Mouse (Mus musculus) liver, postnatal 0 days (tissue): ENCODE results near the gene Rnf126. TPM values are rescaled to one million over a fixed set of nuclear protein-coding genes. Genes with fewer than 3 reads are reported as not detected.
A peak's percentile ranks its signal among the peaks of the same experiment; 100 is the strongest.

Experiments
- ATAC-seq: fragments of 200-750 bp; cut with Nextera tagmentation; 2 replicates; pipeline ENCODE4 v1.8.0; 2017; ENCODE audit warnings: mild to moderate bottlenecking, moderate library complexity
- DNase-seq: peaks from one replicate; pipeline ENCODE4 v3.0.0-alpha.2; 2016
- H3K27ac ChIP-seq: fragments of 300-500 bp; sonication (generic); 2 replicates; pipeline ENCODE4 v1.5.1; 2014; ENCODE audit warnings: antibody characterized with exemption, moderate library complexity, mild to moderate bottlenecking, low read depth
- H3K27me3 ChIP-seq: fragments of 300-500 bp; sonication (generic); 2 replicates; pipeline ENCODE4 v1.6.1; 2014; ENCODE audit warnings: low read length, control low read depth, mixed read lengths; ENCODE audit not compliant: insufficient read depth
- H3K36me3 ChIP-seq: fragments of 300-500 bp; sonication (generic); replicated peaks from 2 replicates; pipeline ENCODE4 v1.6.1; 2014; ENCODE audit warnings: mild to moderate bottlenecking, control low read depth, low read length, moderate library complexity, mixed read lengths; ENCODE audit not compliant: insufficient read depth
- H3K4me1 ChIP-seq: fragments of 300-500 bp; sonication (generic); 2 replicates; pipeline ENCODE4 v1.6.1; 2014; ENCODE audit warnings: antibody characterized with exemption, mild to moderate bottlenecking, control low read depth; ENCODE audit not compliant: insufficient read depth
- H3K4me2 ChIP-seq: fragments of 300-500 bp; sonication (generic); 2 replicates; pipeline ENCODE4 v1.6.1; 2014; ENCODE audit warnings: low read depth, mild to moderate bottlenecking, low read length, moderate library complexity, mixed read lengths
- H3K4me3 ChIP-seq: fragments of 300-500 bp; sonication (generic); 2 replicates; pipeline ENCODE4 v1.5.1; 2014; ENCODE audit warnings: low read depth, low read length
- H3K9ac ChIP-seq: fragments of 300-500 bp; sonication (generic); replicated peaks from 2 replicates; pipeline ENCODE4 v1.6.1; 2014; ENCODE audit warnings: mild to moderate bottlenecking, moderate library complexity
- H3K9me3 ChIP-seq: fragments of 300-500 bp; sonication (generic); 2 replicates; pipeline ENCODE4 v1.6.1; 2016; ENCODE audit warnings: mild to moderate bottlenecking, control low read depth, low read length, mixed read lengths
- CTCF ChIP-seq: sonication (generic); IDR thresholded peaks from 2 replicates; pipeline ENCODE4 v1.5.1; 2016; ENCODE audit warnings: antibody characterized with exemption, low read depth
- EP300 ChIP-seq: IDR thresholded peaks from 2 replicates; pipeline ENCODE4 v1.6.1; 2016; ENCODE audit warnings: antibody characterized with exemption, low read depth, mild to moderate bottlenecking
- WGBS: fragments of 180-500 bp; shearing (Covaris S2); extraction: QIAGEN DNeasy Blood & Tissue Kit; methylation state at CpG from one replicate; pipeline ENCODE4 v1.1.7; 2014; ENCODE audit not compliant: insufficient replicate concordance; 5-methylcytosine and 5-hydroxymethylcytosine counted together
- polyA plus RNA-seq: library from polyadenylated mRNA; unstranded; fragments of >200 nt; fragmentation: Nextera tagmentation; extraction: Ambion mirVana; gene quantifications from 2 replicates; pipeline ENCODE4 v1.2.1, GENCODE M21; 2015

Gene Rnf126
- polyA plus RNA-seq, 1 experiment from 2014 or later = 28.2 TPM

GRCm38 (mm10) chr10:79735361-79735760, 31.4 kb downstream of the Rnf126 start:
- H3K9me3 ChIP-seq = 0 out of 2 replicates have a peak, but pooled peaks cover 5% of the 10 kb centered on the region
- no peak overlapping the region for H3K9ac ChIP-seq
- ATAC-seq = 0 out of 2 replicates have a peak, but pooled peaks have one; percentile 9
- no peak overlapping the region for H3K4me3 ChIP-seq
- peaks cover 41% of the 10 kb centered on the region for H3K36me3 ChIP-seq
- H3K27ac ChIP-seq = no peak overlapping the region
- no peak overlapping the region for H3K4me2 ChIP-seq
- 55% methylated on average over 46 of the region's 52 CpGs for WGBS
- TF ChIP-seq EP300 (no peak), CTCF (no peak)
- no peak for DNase-seq
- no peaks in the 10 kb centered on the region for H3K4me1 ChIP-seq
- no peaks in the 10 kb centered on the region for H3K27me3 ChIP-seq

GRCm38 (mm10) chr10:79733847-79734246, 32.9 kb downstream of the Rnf126 start:
- Histone ChIP-seq H3K27me3 (no peaks in the 10 kb centered on the region), H3K36me3 (peaks cover 27% of the 10 kb centered on the region), H3K4me2 (no peak overlapping the region), H3K27ac (no peak overlapping the region), H3K9ac (no peak overlapping the region), H3K4me1 (no peaks in the 10 kb centered on the region), H3K4me3 (no peak overlapping the region), H3K9me3 (0 out of 2 replicates have a peak, but pooled peaks cover 5% of the 10 kb centered on the region)
- DNase-seq = no peak
- 92% methylated on average over 15 of the region's 15 CpGs for WGBS
- TF ChIP-seq CTCF = no peak
- TF ChIP-seq EP300 = no peak
- ATAC-seq = no peak

GRCm38 (mm10) chr10:79732500-79732899, 34.3 kb downstream of the Rnf126 start:
- H3K27ac ChIP-seq = no peak overlapping the region
- 0 out of 2 replicates have a peak, but pooled peaks cover 5% of the 10 kb centered on the region for H3K9me3 ChIP-seq
- H3K4me2 ChIP-seq = no peak overlapping the region
- no peak for TF ChIP-seq EP300
- TF ChIP-seq CTCF = peak; percentile 72
- DNase-seq = peak; percentile 61
- peaks cover 20% of the 10 kb centered on the region for H3K36me3 ChIP-seq
- H3K4me3 ChIP-seq = no peak overlapping the region
- no peak for ATAC-seq
- no peaks in the 10 kb centered on the region for H3K27me3 ChIP-seq
- H3K4me1 ChIP-seq = no peaks in the 10 kb centered on the region
- WGBS = 87% methylated on average over 1 of the region's 1 CpGs
- H3K9ac ChIP-seq = no peak overlapping the region

DNA sequence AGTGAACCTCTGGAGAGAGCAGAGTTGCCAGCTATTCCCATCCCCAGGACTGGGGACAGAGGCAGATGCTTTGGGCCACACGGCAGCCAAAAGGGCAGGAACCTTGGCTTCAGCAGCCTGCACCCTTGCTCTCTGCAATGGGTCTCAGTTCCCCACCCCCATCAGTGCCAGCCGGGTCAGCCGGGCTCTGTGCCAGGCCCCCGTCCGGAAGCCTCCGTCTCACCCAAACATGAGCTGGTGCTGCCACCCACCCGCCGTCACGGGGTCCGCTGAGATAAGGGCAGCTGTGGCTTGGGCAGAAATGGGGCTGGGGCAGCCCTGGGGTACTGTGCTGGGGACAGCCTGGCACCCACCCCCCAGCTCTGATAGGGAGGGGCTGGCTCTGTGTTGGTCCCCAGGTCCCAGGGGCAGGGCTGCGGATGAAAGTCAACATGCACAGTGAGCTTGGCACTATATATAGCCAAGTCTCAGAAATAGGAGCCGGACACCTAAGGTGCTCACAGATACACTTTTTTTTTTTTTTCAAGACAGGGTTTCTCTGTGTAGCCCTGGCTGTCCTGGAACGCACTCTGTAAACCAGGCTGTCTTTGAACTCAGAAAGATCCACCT, 37.3 kb downstream of the Rnf126 start:
- no peaks in the 10 kb centered on the region for H3K9me3 ChIP-seq
- TF ChIP-seq CTCF (no peak), EP300 (no peak)
- 0 out of 2 replicates have a peak, but pooled peaks cover 3% of the 10 kb centered on the region for H3K36me3 ChIP-seq
- WGBS = 57% methylated on average over 13 of the region's 13 CpGs
- no peak overlapping the region for H3K27ac ChIP-seq
- H3K4me2 ChIP-seq = no peak overlapping the region
- ATAC-seq (no peak), DNase-seq (no peak)
- H3K4me1 ChIP-seq = no peaks in the 10 kb centered on the region
- no peak overlapping the region for H3K9ac ChIP-seq
- no peak overlapping the region for H3K4me3 ChIP-seq
- H3K27me3 ChIP-seq = no peaks in the 10 kb centered on the region

DNA sequence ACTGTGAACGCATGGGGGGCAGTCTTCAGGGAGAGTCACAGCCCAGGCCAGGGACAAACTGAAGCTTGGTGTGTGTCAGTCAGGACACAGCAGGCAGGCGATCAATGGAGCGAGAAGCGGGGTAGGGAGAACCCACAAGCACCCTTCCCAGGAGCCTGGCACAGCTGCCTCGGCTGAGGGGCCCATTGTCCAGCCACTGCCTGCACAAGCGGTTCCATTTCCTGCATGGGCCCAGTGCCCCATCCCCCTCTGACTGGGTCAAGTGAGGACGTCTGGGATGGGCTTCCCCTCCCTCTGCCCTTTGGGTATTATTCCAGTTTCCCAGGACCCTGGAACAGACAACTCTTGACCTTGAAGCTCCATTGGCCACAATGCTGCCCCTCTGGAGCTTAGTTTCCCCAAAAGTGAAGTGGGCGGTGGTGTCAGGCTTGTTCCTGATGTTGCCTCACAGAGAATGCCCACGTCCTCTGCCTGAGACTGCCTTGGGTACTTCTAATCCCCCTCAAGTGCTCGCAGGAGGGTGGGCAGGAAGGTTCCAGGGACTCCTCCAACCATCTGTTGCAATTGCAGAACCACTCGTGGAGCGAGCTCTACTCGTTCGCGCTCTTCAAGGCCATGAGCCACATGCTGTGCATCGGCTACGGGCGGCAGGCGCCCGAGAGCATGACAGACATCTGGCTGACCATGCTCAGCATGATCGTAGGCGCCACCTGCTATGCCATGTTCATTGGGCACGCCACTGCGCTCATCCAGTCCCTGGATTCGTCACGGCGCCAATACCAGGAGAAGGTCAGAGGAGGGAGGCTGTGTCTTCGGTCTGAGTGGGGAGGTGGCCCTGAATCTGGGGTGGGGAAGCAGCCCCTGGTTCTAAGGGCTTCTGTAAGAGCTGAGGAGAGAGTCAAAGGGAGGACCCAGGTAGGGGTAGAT, 38.2 kb downstream of the Rnf126 start:
- no peak for DNase-seq
- no peaks in the 10 kb centered on the region for H3K4me1 ChIP-seq
- no peaks in the 10 kb centered on the region for H3K36me3 ChIP-seq
- H3K27me3 ChIP-seq = no peaks in the 10 kb centered on the region
- TF ChIP-seq CTCF (no peak), EP300 (no peak)
- 64% methylated on average over 28 of the region's 28 CpGs for WGBS
- no peak for ATAC-seq
- no peak overlapping the region for H3K4me2 ChIP-seq
- H3K27ac ChIP-seq = no peak overlapping the region
- no peak overlapping the region for H3K4me3 ChIP-seq
- no peak overlapping the region for H3K9ac ChIP-seq
- H3K9me3 ChIP-seq = no peaks in the 10 kb centered on the region

DNA sequence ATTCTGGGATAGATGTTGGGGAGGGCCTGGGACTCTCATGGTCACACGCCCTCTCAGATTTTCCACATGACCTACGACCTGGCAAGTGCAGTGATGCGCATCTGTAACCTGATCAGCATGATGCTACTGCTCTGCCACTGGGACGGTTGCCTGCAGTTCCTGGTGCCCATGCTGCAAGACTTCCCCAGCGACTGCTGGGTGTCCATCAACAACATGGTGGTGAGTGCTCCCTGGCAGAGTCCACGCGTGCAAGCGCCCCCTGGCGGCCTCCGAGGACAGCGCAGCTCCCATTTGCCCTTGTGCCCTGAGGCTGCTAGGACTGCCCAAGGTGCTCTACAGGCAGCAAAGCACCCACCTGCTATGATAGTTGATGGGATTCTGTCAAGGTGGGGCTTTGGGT, 40.7 kb downstream of the Rnf126 start:
- peak; percentile 85 for DNase-seq
- Histone ChIP-seq H3K9ac (no peak overlapping the region), H3K4me2 (no peak overlapping the region), H3K4me3 (no peak overlapping the region), H3K36me3 (no peaks in the 10 kb centered on the region), H3K27me3 (no peaks in the 10 kb centered on the region), H3K9me3 (no peaks in the 10 kb centered on the region), H3K27ac (no peak overlapping the region), H3K4me1 (no peaks in the 10 kb centered on the region)
- 34% methylated on average over 11 of the region's 11 CpGs for WGBS
- TF ChIP-seq EP300 = no peak
- TF ChIP-seq CTCF = peak; percentile 94
- ATAC-seq = peak; percentile 69
